Mouse (Mus musculus) liver, embryonic 15.5 days (tissue): Measurements from ENCODE around the gene Rela. TPM values are rescaled to one million over a fixed set of nuclear protein-coding genes. Genes with fewer than 3 reads are reported as not detected.

ENCODE experiments used
- ATAC-seq: fragments of 200-750 bp; cut with Nextera tagmentation; 2 replicates; pipeline ENCODE4 v1.8.0; 2017; ENCODE audit warnings: moderate number of reproducible peaks, mild to moderate bottlenecking, moderate library complexity; ENCODE audit not compliant: insufficient read depth
- H3K27ac ChIP-seq: fragments of 300-500 bp; sonication (generic); replicated peaks from 2 replicates; pipeline ENCODE4 v1.5.1; 2015; ENCODE audit warnings: mild to moderate bottlenecking, inconsistent platforms
- H3K27me3 ChIP-seq: fragments of 300-500 bp; sonication (generic); 2 replicates; pipeline ENCODE4 v1.6.1; 2015; ENCODE audit warnings: mild to moderate bottlenecking, inconsistent platforms
- H3K36me3 ChIP-seq: fragments of 300-500 bp; sonication (generic); replicated peaks from 2 replicates; pipeline ENCODE4 v1.6.1; 2015; ENCODE audit warnings: moderate library complexity, mild to moderate bottlenecking, inconsistent platforms
- H3K4me1 ChIP-seq: fragments of 300-500 bp; sonication (generic); replicated peaks from 2 replicates; pipeline ENCODE4 v1.6.1; 2015; ENCODE audit warnings: inconsistent platforms
- H3K4me2 ChIP-seq: fragments of 300-500 bp; sonication (generic); 2 replicates; pipeline ENCODE4 v1.6.1; 2015; ENCODE audit warnings: moderate library complexity, mild to moderate bottlenecking, inconsistent platforms
- H3K4me3 ChIP-seq: fragments of 300-500 bp; sonication (generic); replicated peaks from 2 replicates; pipeline ENCODE4 v1.5.1; 2015; ENCODE audit warnings: mild to moderate bottlenecking, inconsistent platforms
- H3K9ac ChIP-seq: fragments of 300-500 bp; sonication (generic); 2 replicates; pipeline ENCODE4 v1.6.1; 2015; ENCODE audit warnings: moderate library complexity, mild to moderate bottlenecking, inconsistent platforms
- H3K9me3 ChIP-seq: fragments of 300-500 bp; sonication (generic); replicated peaks from 2 replicates; pipeline ENCODE4 v1.6.1; 2016; ENCODE audit warnings: inconsistent platforms
- WGBS: fragments of 180-500 bp; shearing (Covaris S2); methylation state at CpG from one replicate; pipeline ENCODE4 v1.1.7; 2015; ENCODE audit warnings: mixed read lengths; ENCODE audit not compliant: insufficient replicate concordance; 5-methylcytosine and 5-hydroxymethylcytosine counted together
- polyA plus RNA-seq: library from polyadenylated mRNA; unstranded; fragments of >200 nt; fragmentation: Nextera tagmentation; extraction: Ambion mirVana; gene quantifications from 2 replicates; pipeline ENCODE4 v1.2.1, GENCODE M21; 2015

Gene Rela
- polyA plus RNA-seq, 1 experiment from 2014 or later = 23.3 TPM

GRCm38 (mm10) chr19:5609171-5609546, 28.1 kb upstream of the Rela start:
- Histone ChIP-seq H3K9ac (peak overlapping the region; percentile 73), H3K27ac (peak overlapping the region; percentile 90), H3K4me3 (peak overlapping the region; percentile 74), H3K4me1 (peaks cover 54% of the 10 kb centered on the region), H3K4me2 (peak overlapping the region; percentile 84), H3K36me3 (peaks cover 49% of the 10 kb centered on the region), H3K27me3 (no peaks in the 10 kb centered on the region), H3K9me3 (no peaks in the 10 kb centered on the region)
- no peak for ATAC-seq
- 56% methylated on average over 10 of the region's 10 CpGs for WGBS

- Histone ChIP-seq H3K9ac (peak within 1 kb of the TSS; percentile 73), H3K27me3 (no peaks in the 10 kb centered on the region), H3K4me3 (peak within 1 kb of the TSS; percentile 74), H3K27ac (peak within 1 kb of the TSS; percentile 90), H3K9me3 (no peaks in the 10 kb centered on the region), H3K36me3 (peaks cover 43% of the 10 kb centered on the region), H3K4me1 (peaks cover 55% of the 10 kb centered on the region), H3K4me2 (peak within 1 kb of the TSS; percentile 84)
- peak; percentile 85 for ATAC-seq
- WGBS = 1% methylated on average over 55 of the region's 55 CpGs
Observed at GRCm38 (mm10) chr19:5609547-5610404, 27.5 kb upstream of the Rela start, which contains the start of gene Kat5. Gene Kat5, minus strand, starts transcription at chr19:5610237.

GRCm38 (mm10) chr19:5611973-5612372, 25.3 kb upstream of the Rela start:
- ATAC-seq = no peak
- no peak overlapping the region for H3K9ac ChIP-seq
- H3K4me3 ChIP-seq = no peak overlapping the region
- H3K9me3 ChIP-seq = no peaks in the 10 kb centered on the region
- H3K27ac ChIP-seq = no peak overlapping the region
- no peaks in the 10 kb centered on the region for H3K27me3 ChIP-seq
- peaks cover 55% of the 10 kb centered on the region for H3K4me1 ChIP-seq
- H3K4me2 ChIP-seq = no peak overlapping the region
- 94% methylated on average over 1 of the region's 1 CpGs for WGBS
- H3K36me3 ChIP-seq = peaks cover 21% of the 10 kb centered on the region

- no peak for ATAC-seq
- WGBS = 24% methylated on average over 3 of the region's 3 CpGs
- no peaks in the 10 kb centered on the region for H3K27me3 ChIP-seq
- 0 out of 2 replicates have a peak overlapping the region, but pooled peaks have one; percentile 23 for H3K9ac ChIP-seq
- H3K4me1 ChIP-seq = peaks cover 55% of the 10 kb centered on the region
- peak overlapping the region; percentile 39 for H3K27ac ChIP-seq
- no peak overlapping the region for H3K4me3 ChIP-seq
- no peak overlapping the region for H3K4me2 ChIP-seq
- peaks cover 12% of the 10 kb centered on the region for H3K36me3 ChIP-seq
- H3K9me3 ChIP-seq = no peaks in the 10 kb centered on the region
Observed at GRCm38 (mm10) chr19:5612762-5613411, 24.4 kb upstream of the Rela start.

- WGBS = 70% methylated on average over 2 of the region's 2 CpGs
- no peak overlapping the region for H3K27ac ChIP-seq
- no peaks in the 10 kb centered on the region for H3K36me3 ChIP-seq
- no peak overlapping the region for H3K9ac ChIP-seq
- H3K4me1 ChIP-seq = peaks cover 39% of the 10 kb centered on the region
- H3K4me3 ChIP-seq = no peak overlapping the region
- H3K27me3 ChIP-seq = no peaks in the 10 kb centered on the region
- no peak overlapping the region for H3K4me2 ChIP-seq
- no peak for ATAC-seq
- H3K9me3 ChIP-seq = no peaks in the 10 kb centered on the region
Observed at GRCm38 (mm10) chr19:5614953-5615352, 22.3 kb upstream of the Rela start.

GRCm38 (mm10) chr19:5620007-5620406, 17.3 kb upstream of the Rela start:
- H3K27me3 ChIP-seq = peaks cover 6% of the 10 kb centered on the region; the same call in 1 of the 2 replicates
- no peak for ATAC-seq
- no peaks in the 10 kb centered on the region for H3K9me3 ChIP-seq
- no peak overlapping the region for H3K9ac ChIP-seq
- WGBS = 39% methylated on average over 4 of the region's 4 CpGs
- no peak overlapping the region for H3K4me3 ChIP-seq
- no peaks in the 10 kb centered on the region for H3K36me3 ChIP-seq
- H3K27ac ChIP-seq = no peak overlapping the region
- H3K4me1 ChIP-seq = no peaks in the 10 kb centered on the region
- H3K4me2 ChIP-seq = no peak overlapping the region

GRCm38 (mm10) chr19:5621884-5622283, 15.4 kb upstream of the Rela start:
- peaks cover 6% of the 10 kb centered on the region; the same call in 1 of the 2 replicates for H3K27me3 ChIP-seq
- 38% methylated on average over 5 of the region's 5 CpGs for WGBS
- H3K9ac ChIP-seq = no peak overlapping the region

GRCm38 (mm10) chr19:5625311-5625710, 12.0 kb upstream of the Rela start:
- no peak overlapping the region for H3K9ac ChIP-seq
- H3K27ac ChIP-seq = no peak overlapping the region
- H3K27me3 ChIP-seq = peaks cover 6% of the 10 kb centered on the region; the same call in 1 of the 2 replicates
- ATAC-seq = no peak
- 75% methylated on average over 8 of the region's 8 CpGs for WGBS
- no peaks in the 10 kb centered on the region for H3K9me3 ChIP-seq
- H3K4me1 ChIP-seq = no peaks in the 10 kb centered on the region
- H3K36me3 ChIP-seq = no peaks in the 10 kb centered on the region
- H3K4me2 ChIP-seq = no peak overlapping the region
- no peak overlapping the region for H3K4me3 ChIP-seq

More at GRCm38 (mm10) chr19:5621884-5622283, 15.4 kb upstream of the Rela start:
- no peaks in the 10 kb centered on the region for H3K4me1 ChIP-seq
- H3K4me3 ChIP-seq = no peak overlapping the region
- ATAC-seq = no peak
- H3K9me3 ChIP-seq = no peaks in the 10 kb centered on the region
- no peak overlapping the region for H3K27ac ChIP-seq
- H3K4me2 ChIP-seq = no peak overlapping the region
- H3K36me3 ChIP-seq = no peaks in the 10 kb centered on the region

GRCm38 (mm10) chr19:5629907-5630306, 7.4 kb upstream of the Rela start:
- H3K4me2 ChIP-seq = no peak overlapping the region
- no peaks in the 10 kb centered on the region for H3K36me3 ChIP-seq
- H3K9ac ChIP-seq = no peak overlapping the region
- H3K27me3 ChIP-seq = no peaks in the 10 kb centered on the region
- H3K4me1 ChIP-seq = no peaks in the 10 kb centered on the region
- no peak for ATAC-seq
- H3K27ac ChIP-seq = no peak overlapping the region
- H3K4me3 ChIP-seq = no peak overlapping the region
- no peaks in the 10 kb centered on the region for H3K9me3 ChIP-seq

GRCm38 (mm10) chr19:5632120-5632519, 5.2 kb upstream of the Rela start:
- no peaks in the 10 kb centered on the region for H3K27me3 ChIP-seq
- H3K27ac ChIP-seq = no peak overlapping the region
- no peaks in the 10 kb centered on the region for H3K9me3 ChIP-seq
- H3K4me1 ChIP-seq = peaks cover 16% of the 10 kb centered on the region
- 61% methylated on average over 9 of the region's 9 CpGs for WGBS
- no peak for ATAC-seq
- no peak overlapping the region for H3K4me3 ChIP-seq
- no peak overlapping the region for H3K4me2 ChIP-seq
- H3K36me3 ChIP-seq = no peaks in the 10 kb centered on the region
- H3K9ac ChIP-seq = no peak overlapping the region

- no peaks in the 10 kb centered on the region for H3K27me3 ChIP-seq
- ATAC-seq = no peak
- H3K4me1 ChIP-seq = peaks cover 44% of the 10 kb centered on the region
- peak overlapping the region; percentile 97 for H3K4me2 ChIP-seq
- H3K9me3 ChIP-seq = no peaks in the 10 kb centered on the region
- no peak overlapping the region for H3K9ac ChIP-seq
- WGBS = 62% methylated on average over 7 of the region's 7 CpGs
- no peak overlapping the region for H3K27ac ChIP-seq
- H3K36me3 ChIP-seq = peaks cover 22% of the 10 kb centered on the region
- H3K4me3 ChIP-seq = peak overlapping the region; percentile 84; the same call in 1 of the 2 replicates
Observed at GRCm38 (mm10) chr19:5636036-5636570, 1.2 kb upstream of the Rela start.
